Mouse (Mus musculus) left cerebral cortex, postnatal 36 days (tissue): ENCODE data around the gene Rad51b. TPM values are rescaled to one million over a fixed set of nuclear protein-coding genes. Genes with fewer than 3 reads are reported as not detected.

Source experiments
- DNase-seq, 2 experiments: peaks; one replicate each; pipeline ENCODE4 v3.0.0; 2021 to 2022; ENCODE audit warnings: low spot score in 2 of 2, mixed read lengths in 1 of 2
- intact Hi-C: fragments of 180-260 bp; cut with DNase I; formaldehyde crosslinking; loops from one replicate; pipeline ENCODE4 v1.15.1; 2025
- total RNA-seq, 2 experiments: library from RNA; stranded (reverse); gene quantifications; 2 replicates each; pipeline ENCODE4 v1.2.3; 2021

Gene Rad51b
- total RNA-seq, 2 experiments from 2014 or later, result 0.22 TPM; not detected in 1

GRCm38 (mm10) chr12:79369512-79370165 lies 72.6 kb downstream of the Rad51b start:
- DNase-seq, result no peak
- intact Hi-C loops, result no loop called here

GRCm38 (mm10) chr12:79372697-79373096 lies 75.6 kb downstream of the Rad51b start:
- intact Hi-C loops, result no loop called here
- DNase-seq, result no peak

GRCm38 (mm10) chr12:79377378-79377777 lies 80.3 kb downstream of the Rad51b start:
- intact Hi-C loops, result no loop called here
- DNase-seq, result no peak

- intact Hi-C loops, result no loop called here
- DNase-seq, result no peak
These were observed 80.8 kb downstream of the Rad51b start for GRCm38 (mm10) chr12:79377861-79378260.

- intact Hi-C loops, result no loop called here
- no peak for DNase-seq
These were observed 83.1 kb downstream of the Rad51b start for GRCm38 (mm10) chr12:79380190-79380589.

DNA sequence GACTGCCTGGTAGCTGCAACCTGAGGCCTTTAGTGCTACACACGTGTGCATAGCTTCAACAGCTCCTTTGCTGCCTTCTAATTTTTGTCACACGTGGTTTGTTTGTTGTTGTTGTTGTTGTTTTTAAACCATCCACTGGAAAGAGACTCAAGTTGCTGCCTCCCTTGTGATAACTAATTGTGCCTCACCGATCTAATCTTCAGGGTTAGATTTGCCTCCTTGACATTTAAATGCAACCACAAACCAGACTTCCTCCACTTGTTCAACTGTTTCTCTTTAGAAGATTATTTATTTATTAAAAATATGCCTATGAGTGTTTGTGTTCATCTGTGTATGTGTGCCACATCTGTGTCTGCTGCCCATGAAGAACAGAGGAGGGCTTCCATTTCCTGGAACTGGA lies 84.4 kb downstream of the Rad51b start:
- intact Hi-C loops, result no loop called here
- DNase-seq, result no peak

GRCm38 (mm10) chr12:79382416-79382815 lies 85.3 kb downstream of the Rad51b start:
- DNase-seq, result no peak
- intact Hi-C loops, result no loop called here

- intact Hi-C loops, result no loop called here
- no peak for DNase-seq
These were observed 86.5 kb downstream of the Rad51b start for GRCm38 (mm10) chr12:79383583-79383982.

DNA sequence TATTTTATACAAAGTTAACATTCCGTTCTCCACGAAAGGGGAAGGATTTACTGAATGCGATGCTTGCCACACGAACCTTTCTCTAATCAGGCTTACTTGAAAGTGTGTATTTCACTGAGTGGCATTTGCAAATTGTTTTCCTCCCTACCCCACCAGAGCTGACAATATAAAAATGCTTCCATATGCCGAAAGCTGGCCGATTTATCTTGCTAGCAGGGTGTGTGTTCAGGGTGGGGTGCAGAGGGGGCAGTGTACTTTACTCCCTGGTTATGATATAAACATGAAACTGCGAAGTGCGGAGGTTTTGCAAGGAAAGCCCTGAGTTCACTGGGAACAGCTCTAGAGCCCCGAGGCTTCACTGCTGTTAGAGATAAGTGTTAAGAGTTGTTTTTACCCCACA lies 87.7 kb downstream of the Rad51b start:
- DNase-seq, result no peak
- intact Hi-C loops, result no loop called here

DNA sequence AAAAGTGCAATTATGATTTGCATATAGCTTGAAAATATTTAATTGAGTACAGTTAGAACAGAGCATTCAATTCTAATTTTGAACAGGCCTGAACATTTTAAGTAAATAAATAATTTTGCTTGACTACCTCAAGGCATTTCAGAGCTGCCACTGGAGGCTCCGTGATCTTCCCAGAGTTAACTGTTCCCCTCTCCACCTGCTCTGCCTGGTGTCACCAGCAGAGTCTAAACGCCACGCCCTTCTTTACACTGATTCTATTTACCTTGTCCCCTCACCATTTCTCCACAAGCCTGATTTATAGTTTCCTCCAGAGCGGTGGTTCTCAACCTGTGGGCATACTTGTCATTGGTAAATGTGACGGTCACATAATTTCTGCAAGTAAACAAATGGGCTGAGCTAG lies 88.1 kb downstream of the Rad51b start:
- intact Hi-C loops, result no loop called here
- no peak for DNase-seq

DNA sequence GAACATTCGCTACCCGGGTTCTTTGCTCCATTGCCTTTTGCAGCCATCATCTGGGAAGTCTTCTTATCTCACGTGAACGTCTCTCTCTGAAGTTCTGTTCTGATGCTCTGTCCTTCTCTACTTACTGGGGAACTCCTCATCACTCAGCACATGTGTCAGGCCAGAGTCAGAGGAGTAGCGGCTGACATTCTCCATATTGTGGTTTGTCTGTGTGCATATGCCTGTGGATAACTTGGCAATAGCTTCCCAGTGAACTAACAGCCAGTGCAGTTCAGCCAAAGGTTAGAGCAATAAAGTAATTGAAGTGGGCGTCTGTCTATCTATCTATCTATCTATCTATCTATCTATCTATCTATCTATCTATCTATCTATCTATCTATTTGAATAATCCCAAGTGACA lies 90.8 kb downstream of the Rad51b start:
- intact Hi-C loops, result no loop called here
- DNase-seq, result no peak

DNA sequence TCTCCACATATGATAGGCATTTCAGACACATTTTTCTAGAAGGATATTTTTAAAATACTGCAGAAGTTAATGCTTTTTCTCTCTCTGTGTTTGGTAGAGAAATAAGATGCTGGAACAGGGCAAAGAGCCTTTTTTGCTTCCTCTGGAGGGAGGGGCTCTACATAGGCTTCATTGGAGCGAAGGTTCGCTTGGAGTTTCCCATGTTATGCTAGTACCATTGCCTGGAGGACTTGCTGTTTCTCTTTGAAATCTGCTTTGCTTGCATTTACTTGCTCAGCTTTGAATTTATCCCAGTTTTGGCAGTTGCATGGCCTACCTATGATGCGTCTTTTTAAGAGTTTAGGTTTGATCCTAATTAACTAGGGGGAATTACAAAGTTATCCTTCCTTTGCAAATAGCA lies 92.2 kb downstream of the Rad51b start:
- no peak for DNase-seq
- intact Hi-C loops, result no loop called here

GRCm38 (mm10) chr12:79389971-79390370 lies 92.9 kb downstream of the Rad51b start:
- DNase-seq, result no peak
- intact Hi-C loops, result no loop called here

DNA sequence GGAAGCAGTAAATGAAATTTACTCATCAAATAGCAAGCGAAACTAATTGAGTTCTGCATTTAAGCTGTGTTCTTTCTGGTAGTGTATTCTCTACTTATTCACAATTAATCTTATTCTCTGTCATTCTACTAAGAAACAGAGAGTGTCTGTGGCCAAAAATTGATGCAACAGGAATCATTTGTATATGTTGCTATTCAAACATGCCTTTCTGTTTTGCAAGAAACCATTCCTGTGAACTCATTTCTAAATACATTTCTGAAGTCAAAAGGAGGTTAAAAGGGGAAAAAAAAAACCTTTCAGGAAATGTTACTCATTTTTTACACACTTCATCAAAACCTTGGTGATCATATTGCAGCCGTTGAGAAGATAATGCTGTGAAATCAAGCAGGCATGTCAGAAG lies 96.6 kb downstream of the Rad51b start:
- intact Hi-C loops, result no loop called here
- no peak for DNase-seq

GRCm38 (mm10) chr12:79403992-79404391 lies 106.9 kb downstream of the Rad51b start:
- intact Hi-C loops, result no loop called here
- DNase-seq, result no peak

DNA sequence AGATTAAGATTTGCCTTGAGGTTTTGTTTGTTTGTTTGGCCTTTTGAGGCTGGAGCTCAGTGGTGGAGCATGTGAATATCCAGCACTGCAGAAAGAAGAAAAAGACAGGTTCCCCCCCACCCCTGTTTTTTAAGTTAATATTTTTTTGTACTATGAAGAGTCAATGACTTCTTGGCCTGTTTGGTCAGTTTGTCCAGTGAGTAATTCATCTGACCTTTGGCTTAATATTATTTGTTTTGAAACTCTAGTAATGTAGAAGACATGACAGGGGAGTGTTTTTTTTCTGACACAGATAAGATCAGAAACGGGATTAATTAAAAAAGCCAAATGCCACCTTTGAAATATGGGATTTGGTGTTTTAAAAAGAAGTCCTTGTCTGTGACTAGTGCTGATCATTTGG lies 107.4 kb downstream of the Rad51b start:
- intact Hi-C loops, result no loop called here
- DNase-seq, result no peak

- intact Hi-C loops, result no loop called here
- no peak for DNase-seq
These were observed 111.6 kb downstream of the Rad51b start for GRCm38 (mm10) chr12:79408677-79409076.

DNA sequence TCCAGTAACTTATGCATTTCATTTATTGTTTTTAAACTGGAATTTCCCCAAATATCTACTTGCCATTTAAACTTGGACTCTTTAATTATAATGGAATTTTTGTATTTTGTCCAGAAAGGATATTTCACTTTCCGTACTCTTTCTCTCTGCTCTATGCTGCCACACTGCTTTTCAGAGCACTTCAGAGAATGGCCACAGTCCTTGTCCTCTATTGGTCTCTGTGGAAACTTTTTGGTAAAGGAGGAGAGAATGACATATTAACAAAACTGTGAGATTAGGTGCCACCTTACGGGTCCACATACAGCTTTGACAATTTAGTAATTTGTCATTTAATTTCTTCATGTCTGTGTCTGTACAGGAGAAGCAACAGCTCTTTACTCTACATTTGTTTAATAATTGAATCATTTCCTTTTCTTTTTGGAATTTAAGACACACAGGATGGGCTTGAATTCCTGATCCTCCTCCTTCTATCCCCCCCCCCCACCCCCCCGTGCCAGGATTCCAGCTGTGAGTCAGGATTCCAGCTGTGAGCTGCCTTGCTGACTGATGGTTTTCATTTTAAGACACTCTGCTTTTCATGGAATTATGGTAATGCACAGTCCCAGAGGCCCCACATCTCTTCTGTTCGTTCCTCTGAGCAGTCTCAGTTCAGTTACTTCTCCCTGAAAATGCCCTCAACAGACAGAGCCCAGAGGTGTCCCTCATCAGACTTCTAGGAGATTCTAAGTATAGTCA lies 112.2 kb downstream of the Rad51b start:
- intact Hi-C loops, result no loop called here
- no peak for DNase-seq

GRCm38 (mm10) chr12:79412894-79413507 lies 115.9 kb downstream of the Rad51b start:
- intact Hi-C loops, result no loop called here
- DNase-seq, result no peak

- no peak for DNase-seq
- intact Hi-C loops, result no loop called here
These were observed 120.3 kb downstream of the Rad51b start for GRCm38 (mm10) chr12:79417360-79417759.

DNA sequence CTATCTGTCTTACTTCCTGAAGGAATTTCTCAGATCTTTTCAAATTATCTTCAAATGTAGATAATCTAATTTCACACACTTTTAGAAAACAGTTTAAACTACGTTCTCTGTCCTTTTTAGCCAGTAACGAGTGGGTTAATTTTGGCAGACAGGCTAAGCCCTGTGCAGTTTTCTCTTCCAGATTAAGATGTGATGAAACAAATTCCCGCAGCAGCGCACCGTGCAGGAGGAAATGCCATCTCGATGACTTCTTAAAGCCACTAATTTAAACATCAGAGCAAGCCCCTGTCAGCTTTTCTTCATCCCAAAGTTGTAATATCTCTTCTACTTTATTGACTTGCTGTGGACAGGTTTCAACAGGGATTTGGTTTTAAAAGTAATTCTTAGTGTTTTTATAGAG lies 123.5 kb downstream of the Rad51b start:
- DNase-seq, result no peak
- intact Hi-C loops, result no loop called here
